Mouse (Mus musculus) kidney, embryonic 14.5 days (tissue): ENCODE measurements around the gene Pnrc1. TPM values are rescaled to one million over a fixed set of nuclear protein-coding genes. Genes with fewer than 3 reads are reported as not detected.

Experiments used
- ATAC-seq: fragments of 200-750 bp; cut with Nextera tagmentation; 2 replicates; pipeline ENCODE4 v1.8.0; 2017; ENCODE audit warnings: moderate number of reproducible peaks, mild to moderate bottlenecking, moderate TSS enrichment, moderate library complexity; ENCODE audit not compliant: low FRiP score, low TSS enrichment
- H3K27ac ChIP-seq: fragments of 300-500 bp; sonication (generic); 2 replicates; pipeline ENCODE4 v1.5.1; 2014; ENCODE audit warnings: low read depth, mild to moderate bottlenecking, low read length, moderate library complexity, mixed read lengths
- H3K27me3 ChIP-seq: fragments of 300-500 bp; sonication (generic); 2 replicates; pipeline ENCODE4 v1.6.1; 2014; ENCODE audit warnings: mild to moderate bottlenecking, low read length; ENCODE audit not compliant: control insufficient read depth, insufficient read depth
- H3K36me3 ChIP-seq: fragments of 300-500 bp; sonication (generic); 2 replicates; pipeline ENCODE4 v1.6.1; 2014; ENCODE audit warnings: low read length, mixed read lengths; ENCODE audit not compliant: control insufficient read depth, insufficient read depth
- H3K4me1 ChIP-seq: fragments of 300-500 bp; sonication (generic); 2 replicates; pipeline ENCODE4 v1.6.1; 2014; ENCODE audit warnings: low read length, mixed read lengths; ENCODE audit not compliant: control insufficient read depth, insufficient read depth
- H3K4me2 ChIP-seq: fragments of 300-500 bp; sonication (generic); replicated peaks from 2 replicates; pipeline ENCODE4 v1.6.1; 2014; ENCODE audit warnings: low read depth, mild to moderate bottlenecking, low read length
- H3K4me3 ChIP-seq: fragments of 300-500 bp; sonication (generic); 2 replicates; pipeline ENCODE4 v1.5.1; 2014; ENCODE audit warnings: mild to moderate bottlenecking, low read length
- H3K9ac ChIP-seq: fragments of 300-500 bp; sonication (generic); 2 replicates; pipeline ENCODE4 v1.6.1; 2014; ENCODE audit warnings: low read depth, mild to moderate bottlenecking, low read length, moderate library complexity
- H3K9me3 ChIP-seq: fragments of 300-500 bp; sonication (generic); 2 replicates; pipeline ENCODE4 v1.6.1; 2016; ENCODE audit warnings: low read length; ENCODE audit not compliant: control insufficient read depth
- WGBS: fragments of 180-500 bp; shearing (Covaris S2); extraction: QIAGEN DNeasy Blood & Tissue Kit; methylation state at CpG from one replicate; pipeline ENCODE4 v1.1.7; 2014; 5-methylcytosine and 5-hydroxymethylcytosine counted together
- polyA plus RNA-seq: library from polyadenylated mRNA; unstranded; fragments of >200 nt; fragmentation: Nextera tagmentation; extraction: Ambion mirVana; gene quantifications from 2 replicates; pipeline ENCODE4 v1.2.1, GENCODE M21; 2014

Pnrc1 gene
- polyA plus RNA-seq, 1 experiment from 2014 or later = 113 TPM

- Histone ChIP-seq H3K27ac (no peak overlapping the region), H3K4me1 (peaks cover 13% of the 10 kb centered on the region), H3K36me3 (peaks cover 37% of the 10 kb centered on the region), H3K9me3 (no peaks in the 10 kb centered on the region), H3K4me2 (no peak overlapping the region), H3K9ac (no peak overlapping the region), H3K4me3 (no peak overlapping the region), H3K27me3 (no peaks in the 10 kb centered on the region)
- 80% methylated on average over 12 of the region's 12 CpGs for WGBS
- no peak for ATAC-seq
Observed at GRCm38 (mm10) chr4:33243016-33243758, 46.8 kb downstream of the Pnrc1 start.

- H3K4me3 ChIP-seq = no peak overlapping the region
- no peak overlapping the region for H3K9ac ChIP-seq
- no peak for ATAC-seq
- H3K4me1 ChIP-seq = peaks cover 13% of the 10 kb centered on the region
- 61% methylated on average over 5 of the region's 5 CpGs for WGBS
- H3K36me3 ChIP-seq = peaks cover 37% of the 10 kb centered on the region
- H3K27me3 ChIP-seq = no peaks in the 10 kb centered on the region
- no peak overlapping the region for H3K4me2 ChIP-seq
- no peaks in the 10 kb centered on the region for H3K9me3 ChIP-seq
- no peak overlapping the region for H3K27ac ChIP-seq
Observed at GRCm38 (mm10) chr4:33242536-33242935, 47.4 kb downstream of the Pnrc1 start.

- 84% methylated on average over 18 of the region's 18 CpGs for WGBS
- ATAC-seq = no peak
Observed at GRCm38 (mm10) chr4:33230881-33231280, 59.1 kb downstream of the Pnrc1 start.

DNA sequence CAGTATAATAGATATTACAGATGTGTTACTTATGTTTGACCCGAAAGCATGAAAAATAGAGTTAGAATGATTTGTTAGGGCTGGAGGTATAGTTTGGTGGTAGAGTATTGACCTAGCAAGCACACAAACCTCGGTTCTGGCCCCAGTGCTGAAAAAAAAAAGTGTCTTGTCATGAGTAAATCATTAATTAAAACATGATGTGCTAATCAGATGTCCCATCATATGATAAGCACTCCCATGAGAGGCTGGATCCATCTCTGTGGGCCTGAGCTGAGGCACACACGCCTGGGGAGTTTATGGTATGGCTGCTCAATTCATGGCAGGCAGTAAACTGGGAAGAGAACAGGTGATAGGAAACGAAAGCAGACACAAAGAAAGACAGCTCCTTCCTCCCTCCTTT is 60.3 kb downstream of the Pnrc1 start:
- Histone ChIP-seq H3K4me2 (no peak overlapping the region), H3K27ac (no peak overlapping the region), H3K9ac (no peak overlapping the region), H3K27me3 (no peaks in the 10 kb centered on the region), H3K9me3 (no peaks in the 10 kb centered on the region), H3K4me3 (no peak overlapping the region), H3K4me1 (no peaks in the 10 kb centered on the region), H3K36me3 (no peaks in the 10 kb centered on the region)
- no peak for ATAC-seq
- WGBS = 73% methylated on average over 4 of the region's 4 CpGs

More at GRCm38 (mm10) chr4:33230881-33231280, 59.1 kb downstream of the Pnrc1 start:
- H3K4me2 ChIP-seq = no peak overlapping the region
- H3K4me3 ChIP-seq = no peak overlapping the region
- no peaks in the 10 kb centered on the region for H3K9me3 ChIP-seq
- no peaks in the 10 kb centered on the region for H3K27me3 ChIP-seq
- no peaks in the 10 kb centered on the region for H3K4me1 ChIP-seq
- no peak overlapping the region for H3K9ac ChIP-seq
- no peaks in the 10 kb centered on the region for H3K36me3 ChIP-seq
- H3K27ac ChIP-seq = no peak overlapping the region

DNA sequence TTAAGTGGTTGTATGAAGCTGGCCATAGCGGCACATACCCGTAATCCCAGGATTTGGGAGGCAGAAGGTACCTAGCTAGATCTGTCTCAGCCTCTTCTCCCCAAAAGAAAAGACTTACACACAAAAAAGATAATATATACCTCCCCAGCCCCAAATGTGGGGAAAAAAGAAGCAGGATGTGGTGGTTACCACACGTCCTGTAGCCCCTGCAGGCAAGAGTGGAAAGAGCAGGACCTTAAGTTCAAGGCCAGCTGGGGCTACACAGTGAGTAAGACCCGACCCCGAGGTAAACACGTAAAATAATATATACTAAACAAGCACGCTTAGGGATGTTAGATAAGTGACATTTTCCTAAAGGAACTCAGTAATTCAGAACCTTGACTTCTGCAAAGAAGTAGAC is 62.8 kb downstream of the Pnrc1 start:
- Histone ChIP-seq H3K36me3 (no peaks in the 10 kb centered on the region), H3K27me3 (no peaks in the 10 kb centered on the region), H3K9ac (no peak overlapping the region), H3K4me1 (no peaks in the 10 kb centered on the region), H3K4me2 (no peak overlapping the region), H3K4me3 (no peak overlapping the region), H3K27ac (no peak overlapping the region), H3K9me3 (no peaks in the 10 kb centered on the region)
- no peak for ATAC-seq
- WGBS = 87% methylated on average over 7 of the region's 7 CpGs

DNA sequence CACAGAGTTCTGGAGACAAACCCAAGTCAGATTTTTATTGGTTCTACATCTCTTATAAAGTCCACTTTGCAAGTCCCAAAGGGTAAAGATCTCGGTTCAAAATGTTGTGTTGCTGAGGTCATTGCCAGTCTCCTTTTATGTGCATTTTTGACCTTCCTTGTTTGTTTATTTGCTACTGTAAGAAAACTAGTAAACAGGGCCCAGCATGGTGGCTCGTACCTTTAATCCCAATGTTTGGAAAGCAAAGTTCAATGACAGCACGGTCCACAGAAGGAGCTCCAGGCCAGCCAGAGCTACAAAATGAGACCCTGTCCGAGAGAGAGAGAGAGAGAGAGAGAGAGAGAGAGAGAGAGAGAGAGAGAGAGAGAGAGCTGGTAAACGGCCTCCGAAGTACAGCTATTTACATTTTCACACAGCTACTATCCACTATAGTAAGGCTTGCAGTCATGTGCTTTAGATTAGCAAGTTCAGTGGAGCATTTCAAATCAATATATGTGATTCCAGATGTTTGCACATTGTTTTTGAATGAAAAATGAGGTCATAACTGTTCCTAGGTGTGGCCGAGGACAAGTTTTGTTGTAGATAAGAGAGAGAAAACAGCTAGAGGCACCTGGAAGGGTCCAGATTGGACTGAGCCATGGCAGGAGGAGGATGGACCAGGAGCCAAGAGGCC is 65.8 kb downstream of the Pnrc1 start:
- 83% methylated on average over 7 of the region's 7 CpGs for whole genome bisulfite sequencing
- Histone ChIP-seq H3K9ac (no peak overlapping the region), H3K27ac (no peak overlapping the region), H3K27me3 (no peaks in the 10 kb centered on the region), H3K4me3 (no peak overlapping the region), H3K4me2 (no peak overlapping the region), H3K4me1 (no peaks in the 10 kb centered on the region), H3K36me3 (no peaks in the 10 kb centered on the region), H3K9me3 (no peaks in the 10 kb centered on the region)
- no peak for ATAC-seq

DNA sequence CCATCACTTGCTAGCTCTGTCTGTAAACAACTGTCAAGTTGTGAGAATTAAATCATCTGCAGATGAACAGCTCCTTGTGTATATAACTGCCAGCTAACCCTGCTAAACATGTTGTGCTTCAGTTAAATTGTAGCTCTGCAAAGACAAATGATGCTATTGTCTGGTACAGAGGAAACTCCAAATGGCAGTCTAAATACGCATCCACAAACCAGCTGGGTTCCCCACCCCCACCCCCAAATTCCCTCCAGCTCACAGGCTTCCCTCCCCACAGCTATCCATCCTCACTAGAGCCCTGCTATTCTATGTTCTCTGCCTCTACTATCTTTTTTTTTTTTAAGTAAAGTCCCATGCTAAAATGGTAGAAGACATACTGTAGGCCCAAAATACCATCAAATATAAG is 68.1 kb downstream of the Pnrc1 start:
- H3K9ac ChIP-seq = no peak overlapping the region
- H3K9me3 ChIP-seq = no peaks in the 10 kb centered on the region
- WGBS = 61% methylated on average over 1 of the region's 1 CpGs
- H3K27ac ChIP-seq = no peak overlapping the region
- H3K4me3 ChIP-seq = no peak overlapping the region
- no peaks in the 10 kb centered on the region for H3K27me3 ChIP-seq
- H3K4me1 ChIP-seq = no peaks in the 10 kb centered on the region
- no peak overlapping the region for H3K4me2 ChIP-seq
- no peaks in the 10 kb centered on the region for H3K36me3 ChIP-seq
- ATAC-seq = no peak

DNA sequence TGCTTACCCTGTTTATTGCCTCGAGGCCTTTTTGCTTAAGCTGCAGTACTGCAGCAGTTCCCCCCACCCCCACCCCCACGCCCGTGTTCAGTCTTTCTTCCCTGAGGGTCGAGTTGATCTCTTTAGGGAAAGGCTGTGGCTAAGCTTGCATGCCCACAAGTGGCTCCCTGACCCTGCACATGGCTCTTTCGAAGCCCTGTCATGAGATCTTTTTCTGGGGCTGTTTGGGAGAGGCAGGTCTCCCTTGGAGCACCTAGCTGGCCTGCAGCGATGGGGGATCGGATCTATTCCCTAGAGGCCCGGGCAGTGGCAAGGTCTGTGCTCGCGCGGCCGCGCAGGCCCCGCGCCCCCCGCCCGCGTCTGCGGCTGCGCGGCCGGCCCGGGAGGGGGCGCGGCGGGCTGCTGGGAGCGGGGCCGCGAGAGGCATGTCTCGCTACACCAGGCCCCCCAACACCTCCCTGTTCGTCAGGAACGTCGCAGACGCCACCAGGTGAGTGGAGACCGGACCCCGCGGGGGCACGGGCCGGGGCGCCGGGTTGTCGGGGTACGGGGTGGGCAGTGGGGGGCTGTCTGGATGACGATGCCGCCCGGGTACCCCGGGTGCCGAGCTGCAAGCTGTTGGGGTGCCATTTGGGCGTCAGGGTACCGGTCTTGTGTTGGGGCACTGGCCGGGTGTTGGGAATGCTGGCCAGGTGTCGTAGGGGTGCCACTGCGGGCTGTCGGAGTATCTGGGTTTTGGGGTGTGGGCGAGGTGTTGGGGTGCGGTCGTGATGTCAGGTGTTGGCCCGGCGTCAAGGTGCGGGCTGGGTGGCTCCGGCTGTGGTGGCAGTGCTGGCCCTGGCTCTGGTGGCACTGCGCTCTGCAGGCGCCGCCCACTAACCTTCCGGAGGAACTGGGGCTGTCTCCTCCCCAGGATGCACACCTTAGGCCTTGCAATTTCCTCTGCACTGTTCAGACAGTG is 80.8 kb downstream of the Pnrc1 start, which contains the start of gene Srsf12:
TSS of gene Srsf12 (plus strand) at position 111 of the 961 bp plus-strand sequence.
- Histone ChIP-seq H3K9me3 (peaks cover 3% of the 10 kb centered on the region; the same call in 1 of the 2 replicates), H3K4me2 (peak within 1 kb of the TSS; percentile 99), H3K27ac (no peak within 1 kb of the TSS), H3K4me3 (peak within 1 kb of the TSS; percentile 72), H3K4me1 (peaks cover 8% of the 10 kb centered on the region; the same call in 1 of the 2 replicates), H3K36me3 (no peaks in the 10 kb centered on the region), H3K9ac (peak within 1 kb of the TSS; percentile 73), H3K27me3 (no peaks in the 10 kb centered on the region)
- 2% methylated on average over 63 of the region's 65 CpGs for WGBS
- peak; percentile 75 for ATAC-seq
